ENCODE assay signal across 31 mouse cellular contexts in the genomic region with DNA sequence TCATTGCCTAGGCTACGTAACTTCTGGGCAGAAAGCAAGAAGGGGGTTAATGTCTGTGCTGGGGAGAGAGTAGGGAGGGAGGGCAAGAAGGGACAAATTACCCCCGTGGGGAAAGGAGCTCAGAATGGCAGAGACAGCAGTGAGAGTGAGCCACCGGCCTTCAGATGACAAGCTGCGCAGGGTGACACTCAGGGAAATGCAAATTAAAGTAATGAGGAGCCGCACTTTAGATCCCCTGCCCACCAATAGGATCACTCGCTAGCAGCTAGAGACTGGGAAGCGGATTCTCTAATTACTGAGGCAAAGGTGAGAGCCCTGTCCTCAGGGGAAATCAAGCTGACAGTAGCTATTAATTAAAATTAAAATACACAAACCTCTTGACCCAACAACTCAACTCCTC.
DNase-seq lines count a peak whose midpoint lies in the region; ATAC-seq and TF ChIP-seq lines count a peak whose summit lies in the region.
"Had no signal": no experiment of that assay in that cellular context is flagged by ENCODE, and none has a peak within 500 bp of the region (broad histone marks: within the 10 kb centered on the region; RNA-seq: fewer than 3 reads in every experiment).

No protein-coding gene starts in this region.

- no peak overlapping the region for H3K27ac ChIP-seq in hindbrain, embryonic 12.5 days
- H3K27ac ChIP-seq in hindbrain, embryonic 11.5 days (ENCODE audit: low read depth, low read length), result no peak overlapping the region
- H3K27ac ChIP-seq in midbrain, embryonic 14.5 days (replicated peaks; ENCODE audit: low read depth, low read length), result no peak overlapping the region
- H3K27ac ChIP-seq in midbrain, embryonic 16.5 days (ENCODE audit: low read length), result no peak overlapping the region
- H3K27ac ChIP-seq in forebrain, embryonic 13.5 days, result peak overlapping the region; percentile 46; the same call in 1 of the 2 replicates
- H3K27ac ChIP-seq in hindbrain, postnatal 0 days, result no peak overlapping the region
- H3K27ac ChIP-seq: embryonic facial prominence, embryonic 12.5 days; heart, embryonic 15.5 days; limb, embryonic 10.5 days; limb, embryonic 15.5 days; liver, embryonic 13.5 days; neural tube, embryonic 12.5 days; stomach, postnatal 0 days had no signal

- no peak overlapping the region for H3K4me2 ChIP-seq in hindbrain, embryonic 12.5 days (replicated peaks)
- H3K4me2 ChIP-seq in hindbrain, embryonic 11.5 days (replicated peaks; ENCODE audit: low read depth, low read length), result no peak overlapping the region
- H3K4me2 ChIP-seq in midbrain, embryonic 14.5 days (ENCODE audit: low read length), result no peak overlapping the region
- H3K4me2 ChIP-seq in midbrain, embryonic 16.5 days (ENCODE audit: low read length), result no peak overlapping the region
- no peak overlapping the region for H3K4me2 ChIP-seq in forebrain, embryonic 13.5 days
- H3K4me2 ChIP-seq in hindbrain, postnatal 0 days (ENCODE audit: low read depth, low read length), result no peak overlapping the region
- H3K4me2 ChIP-seq: embryonic facial prominence, embryonic 12.5 days; heart, embryonic 15.5 days; limb, embryonic 15.5 days; liver, embryonic 13.5 days; neural tube, embryonic 12.5 days had no signal

- TF ChIP-seq CTCF in hindbrain, postnatal 0 days (IDR thresholded peaks at IDR 0.05; ENCODE audit: low read depth), result no peak

- no peaks in the 10 kb centered on the region for H3K36me3 ChIP-seq in hindbrain, embryonic 12.5 days
- no peaks in the 10 kb centered on the region for H3K36me3 ChIP-seq in hindbrain, embryonic 11.5 days (ENCODE audit: control insufficient read depth, insufficient read depth, low read length)
- no peaks in the 10 kb centered on the region for H3K36me3 ChIP-seq in midbrain, embryonic 14.5 days (ENCODE audit: control insufficient read depth, insufficient read depth, low read length)
- H3K36me3 ChIP-seq in midbrain, embryonic 16.5 days (ENCODE audit: control insufficient read depth, insufficient read depth, low read length), result no peaks in the 10 kb centered on the region
- no peaks in the 10 kb centered on the region for H3K36me3 ChIP-seq in forebrain, embryonic 13.5 days (ENCODE audit: poor library complexity, severe bottlenecking)
- no peaks in the 10 kb centered on the region for H3K36me3 ChIP-seq in hindbrain, postnatal 0 days (ENCODE audit: insufficient read depth, low read length)
- H3K36me3 ChIP-seq: embryonic facial prominence, embryonic 12.5 days; heart, embryonic 15.5 days; limb, embryonic 10.5 days; limb, embryonic 15.5 days; liver, embryonic 13.5 days; neural tube, embryonic 12.5 days had no signal

- H3K4me3 ChIP-seq in hindbrain, embryonic 12.5 days, result no peak overlapping the region
- no peak overlapping the region for H3K4me3 ChIP-seq in hindbrain, embryonic 11.5 days (ENCODE audit: low read depth, low read length)
- no peak overlapping the region for H3K4me3 ChIP-seq in midbrain, embryonic 14.5 days (replicated peaks; ENCODE audit: low read depth, low read length)
- no peak overlapping the region for H3K4me3 ChIP-seq in midbrain, embryonic 16.5 days (ENCODE audit: low read depth, low read length)
- H3K4me3 ChIP-seq in forebrain, embryonic 13.5 days, result no peak overlapping the region
- H3K4me3 ChIP-seq in hindbrain, postnatal 0 days (ENCODE audit: low read length), result no peak overlapping the region
- H3K4me3 ChIP-seq: embryonic facial prominence, embryonic 12.5 days; heart, embryonic 15.5 days; limb, embryonic 10.5 days; limb, embryonic 15.5 days; liver, embryonic 13.5 days; myocyte; neural tube, embryonic 12.5 days had no signal

- peaks cover 23% of the 10 kb centered on the region for H3K4me1 ChIP-seq in hindbrain, embryonic 12.5 days
- H3K4me1 ChIP-seq in hindbrain, embryonic 11.5 days (replicated peaks; ENCODE audit: control insufficient read depth, insufficient read depth, low read length), result 0 out of 2 replicates have a peak, but pooled peaks cover 2% of the 10 kb centered on the region
- H3K4me1 ChIP-seq in midbrain, embryonic 14.5 days (ENCODE audit: control insufficient read depth, insufficient read depth, low read length), result peaks cover 15% of the 10 kb centered on the region
- peaks cover 20% of the 10 kb centered on the region for H3K4me1 ChIP-seq in midbrain, embryonic 16.5 days (ENCODE audit: control insufficient read depth, insufficient read depth, low read length)
- H3K4me1 ChIP-seq in forebrain, embryonic 13.5 days, result peaks cover 22% of the 10 kb centered on the region
- H3K4me1 ChIP-seq in hindbrain, postnatal 0 days (ENCODE audit: insufficient read depth, low read length), result no peaks in the 10 kb centered on the region
- H3K4me1 ChIP-seq: heart, embryonic 15.5 days; limb, embryonic 15.5 days; liver, embryonic 13.5 days had no signal

- WGBS in hindbrain, embryonic 12.5 days, result 28% methylated on average over 7 of the region's 7 CpGs
- 44% methylated on average over 7 of the region's 7 CpGs for WGBS in hindbrain, embryonic 11.5 days
- WGBS in midbrain, embryonic 14.5 days, result 27% methylated on average over 7 of the region's 7 CpGs
- WGBS in midbrain, embryonic 16.5 days, result 26% methylated on average over 7 of the region's 7 CpGs
- WGBS in forebrain, embryonic 13.5 days, result 20% methylated on average over 7 of the region's 7 CpGs
- 30% methylated on average over 7 of the region's 7 CpGs for WGBS in hindbrain, postnatal 0 days

- no peak for DNase-seq in hindbrain, embryonic 11.5 days (ENCODE audit: low spot score)
- DNase-seq in midbrain, embryonic 14.5 days, result peak; percentile 57
- DNase-seq in hindbrain, postnatal 0 days (ENCODE audit: low spot score), result peak; percentile 14
- DNase-seq in urinary bladder, adult 2 months (ENCODE audit: low spot score), result no peak
- DNase-seq: adrenal gland, postnatal 10 days; cerebellum, adult 11 months; cerebellum, adult 9-10 months; cerebellum, postnatal 36 days; gastrocnemius, postnatal 14 days; kidney, postnatal 14 days; layer of hippocampus, adult 9-11 months; liver, embryonic 13.5 days; lung, adult 18-20 months; lung, postnatal 4 days; right cerebral cortex, postnatal 4 days; thymus, adult 18-20 months; thymus, postnatal 36 days had no signal

- peaks cover 4% of the 10 kb centered on the region; the same call in 1 of the 2 replicates for H3K9me3 ChIP-seq in hindbrain, embryonic 12.5 days (replicated peaks)
- H3K9me3 ChIP-seq in hindbrain, embryonic 11.5 days (ENCODE audit: control insufficient read depth, low read length), result no peaks in the 10 kb centered on the region
- H3K9me3 ChIP-seq in midbrain, embryonic 14.5 days (ENCODE audit: control insufficient read depth, low read length), result no peaks in the 10 kb centered on the region
- H3K9me3 ChIP-seq in midbrain, embryonic 16.5 days (replicated peaks; ENCODE audit: control insufficient read depth, low read length, poor library complexity, severe bottlenecking), result no peaks in the 10 kb centered on the region
- no peaks in the 10 kb centered on the region for H3K9me3 ChIP-seq in forebrain, embryonic 13.5 days (replicated peaks)
- H3K9me3 ChIP-seq in hindbrain, postnatal 0 days (ENCODE audit: low read length), result no peaks in the 10 kb centered on the region
- H3K9me3 ChIP-seq: embryonic facial prominence, embryonic 12.5 days; heart, embryonic 15.5 days; limb, embryonic 10.5 days; limb, embryonic 15.5 days had no signal

- H3K9ac ChIP-seq in hindbrain, embryonic 12.5 days, result no peak overlapping the region
- H3K9ac ChIP-seq in hindbrain, embryonic 11.5 days (ENCODE audit: low read depth, low read length), result no peak overlapping the region
- no peak overlapping the region for H3K9ac ChIP-seq in midbrain, embryonic 14.5 days (replicated peaks; ENCODE audit: low read length)
- H3K9ac ChIP-seq in midbrain, embryonic 16.5 days (ENCODE audit: low read depth, low read length), result no peak overlapping the region
- H3K9ac ChIP-seq in forebrain, embryonic 13.5 days, result no peak overlapping the region
- H3K9ac ChIP-seq in hindbrain, postnatal 0 days (replicated peaks; ENCODE audit: low read length), result no peak overlapping the region
- H3K9ac ChIP-seq: embryonic facial prominence, embryonic 12.5 days; heart, embryonic 15.5 days; limb, embryonic 15.5 days; liver, embryonic 13.5 days; neural tube, embryonic 12.5 days had no signal

- H3K27me3 ChIP-seq in hindbrain, embryonic 12.5 days, result peaks cover 6% of the 10 kb centered on the region; the same call in 1 of the 2 replicates
- no peaks in the 10 kb centered on the region for H3K27me3 ChIP-seq in hindbrain, embryonic 11.5 days (ENCODE audit: control insufficient read depth, insufficient read depth, low read length)
- H3K27me3 ChIP-seq in midbrain, embryonic 14.5 days (ENCODE audit: control insufficient read depth, insufficient read depth, low read length), result no peaks in the 10 kb centered on the region
- H3K27me3 ChIP-seq in midbrain, embryonic 16.5 days (ENCODE audit: control insufficient read depth, insufficient read depth, low read depth, low read length), result no peaks in the 10 kb centered on the region
- H3K27me3 ChIP-seq in forebrain, embryonic 13.5 days, result no peaks in the 10 kb centered on the region
- no peaks in the 10 kb centered on the region for H3K27me3 ChIP-seq in hindbrain, postnatal 0 days (ENCODE audit: insufficient read depth, low read length)
- H3K27me3 ChIP-seq: heart, embryonic 15.5 days; liver, embryonic 13.5 days; neural tube, embryonic 12.5 days had no signal

- ATAC-seq in hindbrain, embryonic 12.5 days (ENCODE audit: low FRiP score), result peak; percentile 29; the same call in 1 of the 2 replicates
- ATAC-seq in hindbrain, embryonic 11.5 days (ENCODE audit: low FRiP score), result no peak
- no peak; the same call in 1 of the 2 replicates for ATAC-seq in midbrain, embryonic 14.5 days (ENCODE audit: low FRiP score, low TSS enrichment)
- no peak for ATAC-seq in midbrain, embryonic 16.5 days
- peak; percentile 59; the same call in 1 of the 2 replicates for ATAC-seq in forebrain, embryonic 13.5 days
- 0 out of 2 replicates have a peak, but pooled peaks have one; percentile 25 for ATAC-seq in hindbrain, postnatal 0 days
- no peak for ATAC-seq in monocyte, adult 5-6 weeks (replicated peaks; ENCODE audit: insufficient number of reproducible peaks, low FRiP score, low TSS enrichment, poor library complexity, severe bottlenecking)
- ATAC-seq: intestine, embryonic 16.5 days; lung, postnatal 0 days; Patski had no signal

Comparison
In these comparisons a context has a peak if more than half of its experiments do, and no peak if none do; other contexts are left out.
1. ATAC-seq: peak in hindbrain, embryonic 12.5 days (single experiment), forebrain, embryonic 13.5 days (single experiment) and hindbrain, postnatal 0 days (single experiment); none in hindbrain, embryonic 11.5 days (single experiment), midbrain, embryonic 14.5 days (single experiment), midbrain, embryonic 16.5 days (single experiment) and monocyte, adult 5-6 weeks (single experiment).
2. DNase-seq: peak in midbrain, embryonic 14.5 days (single experiment) and hindbrain, postnatal 0 days (single experiment); none in hindbrain, embryonic 11.5 days (single experiment) and urinary bladder, adult 2 months (single experiment).